8 mouse cellular contexts compared by ENCODE assay signal in the genomic region with DNA sequence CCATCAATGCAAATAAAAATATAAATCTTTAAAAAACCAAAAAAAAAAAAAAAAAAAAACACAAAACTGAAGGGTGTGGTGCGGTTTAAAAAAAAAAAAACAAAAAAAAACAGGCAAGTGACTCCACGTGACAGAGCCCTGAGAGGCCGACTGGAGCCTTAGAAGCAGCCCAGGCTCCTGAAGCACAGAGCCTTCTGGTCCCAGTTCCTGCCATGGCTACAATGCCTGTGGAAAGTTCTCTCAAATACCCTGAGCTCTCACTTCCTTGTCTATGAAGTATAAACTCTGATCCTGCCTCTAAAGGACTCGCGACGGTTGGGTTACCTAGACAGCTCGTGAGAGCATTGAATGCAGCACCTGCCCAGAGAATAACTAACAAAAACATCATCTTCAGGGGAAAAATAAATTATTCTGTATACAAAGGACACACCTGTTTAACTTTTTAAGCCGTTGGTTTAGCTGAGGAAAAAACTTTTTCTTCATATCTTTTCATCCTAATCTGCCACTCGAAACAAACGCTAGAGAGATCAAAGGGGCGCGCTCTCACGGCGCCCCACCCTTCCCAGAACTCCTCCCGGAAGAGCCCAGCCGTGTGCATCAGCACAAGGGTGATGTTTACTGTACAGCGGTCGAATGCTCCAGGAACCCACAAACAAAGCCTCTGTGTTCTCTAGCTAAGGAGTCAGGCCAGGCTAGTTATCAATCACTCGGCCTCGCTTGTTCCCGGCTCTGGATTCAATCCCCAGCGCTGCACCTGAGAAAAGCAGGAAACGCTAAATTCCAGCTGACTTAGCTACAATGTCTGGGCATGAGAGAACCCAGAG. TPM values are rescaled to one million over a fixed set of nuclear protein-coding genes. Genes with fewer than 3 reads are reported as not detected.
DNase-seq lines count a peak whose midpoint lies in the region; ATAC-seq lines count a peak whose summit lies in the region.

No protein-coding gene starts in this region.

- peak overlapping the region; percentile 50 for H3K4me2 ChIP-seq in heart, embryonic 15.5 days
- H3K4me2 ChIP-seq in heart, embryonic 16.5 days (ENCODE audit: low read depth, low read length): peak overlapping the region; percentile 52
- H3K4me2 ChIP-seq in liver, embryonic 16.5 days (ENCODE audit: low read depth, low read length): peak overlapping the region; percentile 68

- ATAC-seq in heart, embryonic 15.5 days (replicated peaks; ENCODE audit: insufficient number of reproducible peaks, insufficient read depth, low FRiP score, low read depth): no peak
- ATAC-seq in heart, embryonic 16.5 days (replicated peaks; ENCODE audit: extremely low read depth, insufficient read depth, low FRiP score): peak; percentile 43; the same call in 1 of the 2 replicates
- ATAC-seq in liver, embryonic 16.5 days (ENCODE audit: low read depth): peak; percentile 94

- H3K9ac ChIP-seq in heart, embryonic 15.5 days: no peak overlapping the region
- peak overlapping the region; percentile 32; the same call in 1 of the 2 replicates for H3K9ac ChIP-seq in heart, embryonic 16.5 days (ENCODE audit: low read length)
- peak overlapping the region; percentile 52 for H3K9ac ChIP-seq in liver, embryonic 16.5 days (ENCODE audit: low read depth, low read length)

- peaks cover 8% of the 10 kb centered on the region; the same call in 1 of the 2 replicates for H3K4me1 ChIP-seq in heart, embryonic 15.5 days (replicated peaks)
- no peaks in the 10 kb centered on the region for H3K4me1 ChIP-seq in heart, embryonic 16.5 days (ENCODE audit: control insufficient read depth, insufficient read depth, low read length)
- peaks cover 8% of the 10 kb centered on the region for H3K4me1 ChIP-seq in liver, embryonic 16.5 days (ENCODE audit: control insufficient read depth, low read depth, low read length)

- 43% methylated on average over 23 of the region's 23 CpGs for WGBS in heart, embryonic 15.5 days
- 48% methylated on average over 23 of the region's 23 CpGs for WGBS in heart, embryonic 16.5 days
- WGBS in liver, embryonic 16.5 days (ENCODE audit: insufficient replicate concordance): 30% methylated on average over 23 of the region's 23 CpGs

- H3K36me3 ChIP-seq in heart, embryonic 15.5 days: peaks cover 4% of the 10 kb centered on the region; the same call in 1 of the 2 replicates
- peaks cover 5% of the 10 kb centered on the region; the same call in 1 of the 2 replicates for H3K36me3 ChIP-seq in heart, embryonic 16.5 days (ENCODE audit: control insufficient read depth, insufficient read depth)
- H3K36me3 ChIP-seq in liver, embryonic 16.5 days (ENCODE audit: control insufficient read depth, insufficient read depth): peaks cover 3% of the 10 kb centered on the region; the same call in 1 of the 2 replicates

- DNase-seq in heart, postnatal 25 days (ENCODE audit: low spot score): no peak
- peak; percentile 73 for DNase-seq in R1 (ENCODE audit: low read depth, low spot score)
- DNase-seq in thymus, postnatal 10 days (ENCODE audit: low spot score in 2 of 2): peak; percentile 23 to 29
- DNase-seq in adrenal gland, postnatal 25 days: no peak
- DNase-seq in layer of hippocampus, postnatal 36 days: no peak

- no peak overlapping the region for H3K27ac ChIP-seq in heart, embryonic 15.5 days
- no peak overlapping the region for H3K27ac ChIP-seq in heart, embryonic 16.5 days (ENCODE audit: low read length)
- peak overlapping the region; percentile 71 for H3K27ac ChIP-seq in liver, embryonic 16.5 days (ENCODE audit: low read length)

- no peaks in the 10 kb centered on the region for H3K9me3 ChIP-seq in heart, embryonic 15.5 days (replicated peaks)
- H3K9me3 ChIP-seq in heart, embryonic 16.5 days (replicated peaks; ENCODE audit: control insufficient read depth, low read length): no peaks in the 10 kb centered on the region; the same call in 1 of the 2 replicates
- H3K9me3 ChIP-seq in liver, embryonic 16.5 days (replicated peaks; ENCODE audit: control insufficient read depth, low read length): no peaks in the 10 kb centered on the region

- H3K4me3 ChIP-seq in heart, embryonic 15.5 days: peak overlapping the region; percentile 14; the same call in 1 of the 2 replicates
- peak overlapping the region; percentile 36 for H3K4me3 ChIP-seq in heart, embryonic 16.5 days (ENCODE audit: low read length)
- H3K4me3 ChIP-seq in liver, embryonic 16.5 days (ENCODE audit: low read depth, low read length): peak overlapping the region; percentile 47

- intact Hi-C loops in heart, postnatal 25 days (cut with DNase I): no loop called here

- H3K27me3 ChIP-seq in heart, embryonic 15.5 days: no peaks in the 10 kb centered on the region
- H3K27me3 ChIP-seq in heart, embryonic 16.5 days (ENCODE audit: control insufficient read depth, insufficient read depth, low read length): no peaks in the 10 kb centered on the region
- no peaks in the 10 kb centered on the region for H3K27me3 ChIP-seq in liver, embryonic 16.5 days (ENCODE audit: control insufficient read depth, insufficient read depth, low read depth, low read length)

RNA-seq across cellular contexts. Expression of gene Armc10, which starts 27.4 kb away (rescaled TPM):
- polyA plus RNA-seq in heart, embryonic 15.5 days (2015; fragmentation: Nextera tagmentation; extraction: Ambion mirVana): 17.3 and 21.6 TPM in 2 replicates
- 1 to 10 TPM; 6.6 to 7.8 TPM for total RNA-seq in heart, postnatal 25 days (2021)
- polyA plus RNA-seq in heart, embryonic 16.5 days (2015; fragmentation: Nextera tagmentation; extraction: Ambion mirVana): 19.2 and 20.0 TPM in 2 replicates
- 6.0 and 6.3 TPM in 2 replicates for polyA plus RNA-seq in liver, embryonic 16.5 days (2015; fragmentation: Nextera tagmentation; extraction: Ambion mirVana)
- total RNA-seq in adrenal gland, postnatal 25 days (2021): 25.9 and 33.4 TPM in 2 replicates
- total RNA-seq in layer of hippocampus, postnatal 36 days (2021): 10 to 100 TPM; 20.8 to 24.0 TPM

RNA-seq across cellular contexts. Expression of gene Fbxl13, which starts 27.6 kb away (rescaled TPM):
- 0.10 and 0.18 TPM in 2 replicates for polyA plus RNA-seq in heart, embryonic 15.5 days (2015; fragmentation: Nextera tagmentation; extraction: Ambion mirVana)
- total RNA-seq in heart, postnatal 25 days (2021): not detected
- 0.27 and 0.30 TPM in 2 replicates for polyA plus RNA-seq in heart, embryonic 16.5 days (2015; fragmentation: Nextera tagmentation; extraction: Ambion mirVana)
- polyA plus RNA-seq in liver, embryonic 16.5 days (2015; fragmentation: Nextera tagmentation; extraction: Ambion mirVana): 0.04 and 0.11 TPM in 2 replicates
- not detected in 2 replicates for total RNA-seq in adrenal gland, postnatal 25 days (2021)
- under 1 TPM in 1 of 2 experiments, not detected in 1; 0.28 TPM for total RNA-seq in layer of hippocampus, postnatal 36 days (2021)

RNA-seq across cellular contexts. Expression of gene Napepld, which starts 28.2 kb away (rescaled TPM):
- polyA plus RNA-seq in heart, embryonic 15.5 days (2015; fragmentation: Nextera tagmentation; extraction: Ambion mirVana): 5.6 and 5.7 TPM in 2 replicates
- 1 to 10 TPM; 4.5 to 5.4 TPM for total RNA-seq in heart, postnatal 25 days (2021)
- 5.6 and 6.3 TPM in 2 replicates for polyA plus RNA-seq in heart, embryonic 16.5 days (2015; fragmentation: Nextera tagmentation; extraction: Ambion mirVana)
- 0.93 and 1.1 TPM in 2 replicates for polyA plus RNA-seq in liver, embryonic 16.5 days (2015; fragmentation: Nextera tagmentation; extraction: Ambion mirVana)
- 47.6 and 63.1 TPM in 2 replicates for total RNA-seq in adrenal gland, postnatal 25 days (2021)
- total RNA-seq in layer of hippocampus, postnatal 36 days (2021): 10 to 100 TPM; 28.7 to 36.1 TPM

Comparison
In these comparisons a context has a peak if more than half of its experiments do, and no peak if none do; other contexts are left out.
1. DNase-seq: peak in R1 (single experiment) and thymus, postnatal 10 days (2 of 2); none in heart, postnatal 25 days (single experiment), adrenal gland, postnatal 25 days (single experiment) and layer of hippocampus, postnatal 36 days (0 of 2).
2. Peak in every context shown above with its lines, with median percentiles within 50 percentile points of each other: H3K4me2 ChIP-seq and H3K4me3 ChIP-seq.